Mouse (Mus musculus): ENCODE data around the gene Nxnl2. TPM values are rescaled to one million over a fixed set of nuclear protein-coding genes. Genes with fewer than 3 reads are reported as not detected.

Nxnl2 gene
- polyA plus RNA-seq, 1 experiment from 2014 or later: 0.19 TPM

DNA sequence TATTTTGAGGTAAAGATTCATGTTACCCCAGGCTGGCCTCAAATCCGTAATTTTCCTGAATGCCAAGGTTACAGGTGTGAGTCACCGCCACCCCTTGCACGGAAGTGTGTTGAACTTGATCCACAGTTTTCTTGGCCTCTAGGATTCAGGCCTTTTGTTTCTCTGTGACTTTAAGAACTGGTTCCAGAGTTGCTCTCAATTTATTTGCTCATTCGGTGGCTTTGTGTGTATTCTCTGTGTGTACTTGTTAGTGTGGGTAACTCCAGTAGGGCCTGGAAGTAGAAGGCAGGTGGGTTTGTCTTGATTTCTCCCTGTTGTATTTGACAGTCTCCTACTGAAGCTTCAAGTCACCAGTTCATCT is 17.2 kb upstream of the Nxnl2 start:
- H3K36me3 ChIP-seq: peaks cover 41% of the 10 kb centered on the region
- no peaks in the 10 kb centered on the region for H3K27me3 ChIP-seq (replicated peaks)
- H3K27ac ChIP-seq: no peak overlapping the region
- no peak overlapping the region for H3K9ac ChIP-seq
- H3K4me1 ChIP-seq: no peaks in the 10 kb centered on the region
- H3K4me3 ChIP-seq: no peak overlapping the region
- 79% methylated on average over 4 of the region's 4 CpGs for WGBS (ENCODE audit: insufficient replicate concordance)
- no peaks in the 10 kb centered on the region for H3K9me3 ChIP-seq (replicated peaks)
- ATAC-seq: no peak
- H3K4me2 ChIP-seq: no peak overlapping the region

- peaks cover 34% of the 10 kb centered on the region for H3K36me3 ChIP-seq
- no peak for ATAC-seq
- H3K4me1 ChIP-seq: no peaks in the 10 kb centered on the region
- H3K9ac ChIP-seq: no peak overlapping the region
- no peaks in the 10 kb centered on the region for H3K9me3 ChIP-seq (replicated peaks)
- WGBS (ENCODE audit: insufficient replicate concordance): 81% methylated on average over 15 of the region's 15 CpGs
- H3K27me3 ChIP-seq (replicated peaks): no peaks in the 10 kb centered on the region
- H3K27ac ChIP-seq: no peak overlapping the region
- H3K4me3 ChIP-seq: no peak overlapping the region
- no peak overlapping the region for H3K4me2 ChIP-seq
Observed at GRCm38 (mm10) chr13:51155178-51156013, 15.4 kb upstream of the Nxnl2 start.

- Histone ChIP-seq H3K4me3 (no peak overlapping the region), H3K4me1 (no peaks in the 10 kb centered on the region), H3K4me2 (no peak overlapping the region), H3K27me3 (replicated peaks) (no peaks in the 10 kb centered on the region), H3K9me3 (replicated peaks) (no peaks in the 10 kb centered on the region), H3K27ac (no peak overlapping the region), H3K36me3 (peaks cover 32% of the 10 kb centered on the region), H3K9ac (no peak overlapping the region)
- ATAC-seq: no peak
- 91% methylated on average over 6 of the region's 6 CpGs for WGBS (ENCODE audit: insufficient replicate concordance)
Observed at GRCm38 (mm10) chr13:51156014-51156386, 14.8 kb upstream of the Nxnl2 start.

GRCm38 (mm10) chr13:51157291-51157690 is 13.5 kb upstream of the Nxnl2 start:
- Histone ChIP-seq H3K4me1 (no peaks in the 10 kb centered on the region), H3K9me3 (replicated peaks) (no peaks in the 10 kb centered on the region), H3K4me2 (no peak overlapping the region), H3K9ac (no peak overlapping the region), H3K27ac (no peak overlapping the region), H3K4me3 (no peak overlapping the region), H3K36me3 (peaks cover 32% of the 10 kb centered on the region), H3K27me3 (replicated peaks) (no peaks in the 10 kb centered on the region)
- WGBS (ENCODE audit: insufficient replicate concordance): 48% methylated on average over 3 of the region's 3 CpGs
- ATAC-seq: no peak

DNA sequence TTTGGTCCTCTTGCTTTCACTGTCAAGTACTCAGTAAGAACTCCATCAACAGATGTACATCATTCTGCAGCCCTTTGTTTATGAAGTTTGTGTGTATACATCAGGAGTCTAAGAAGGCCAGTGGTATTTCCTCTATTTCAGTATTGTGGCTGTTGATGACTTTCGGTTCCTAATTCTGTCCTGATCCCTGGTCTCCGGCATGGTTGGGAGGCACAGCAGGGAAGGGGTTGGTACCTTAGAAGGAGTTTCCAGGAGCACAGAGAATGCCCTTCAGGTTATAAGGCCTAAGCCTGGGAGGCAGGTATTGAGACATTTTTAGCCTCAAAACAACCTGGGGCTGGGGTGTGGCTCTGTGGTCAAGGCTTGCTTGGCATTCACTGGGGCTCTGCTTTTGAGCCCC is 9.2 kb upstream of the Nxnl2 start:
- no peak overlapping the region for H3K4me2 ChIP-seq
- peaks cover 10% of the 10 kb centered on the region; the same call in 1 of the 2 replicates for H3K36me3 ChIP-seq
- H3K9ac ChIP-seq: no peak overlapping the region
- H3K4me1 ChIP-seq: no peaks in the 10 kb centered on the region
- H3K27ac ChIP-seq: no peak overlapping the region
- no peak for ATAC-seq
- H3K4me3 ChIP-seq: no peak overlapping the region
- H3K27me3 ChIP-seq (replicated peaks): no peaks in the 10 kb centered on the region
- 78% methylated on average over 2 of the region's 2 CpGs for WGBS (ENCODE audit: insufficient replicate concordance)
- H3K9me3 ChIP-seq (replicated peaks): no peaks in the 10 kb centered on the region; the same call in 1 of the 2 replicates

GRCm38 (mm10) chr13:51162246-51162645 is 8.6 kb upstream of the Nxnl2 start:
- peaks cover 3% of the 10 kb centered on the region; the same call in 1 of the 2 replicates for H3K27me3 ChIP-seq (replicated peaks)
- peaks cover 8% of the 10 kb centered on the region; the same call in 1 of the 2 replicates for H3K36me3 ChIP-seq
- no peak overlapping the region for H3K4me2 ChIP-seq
- H3K4me3 ChIP-seq: no peak overlapping the region
- no peak for ATAC-seq
- H3K27ac ChIP-seq: no peak overlapping the region
- 63% methylated on average over 6 of the region's 6 CpGs for WGBS (ENCODE audit: insufficient replicate concordance)
- no peaks in the 10 kb centered on the region; the same call in 1 of the 2 replicates for H3K9me3 ChIP-seq (replicated peaks)
- no peak overlapping the region for H3K9ac ChIP-seq
- no peaks in the 10 kb centered on the region for H3K4me1 ChIP-seq

GRCm38 (mm10) chr13:51166711-51167110 is 4.1 kb upstream of the Nxnl2 start:
- H3K9ac ChIP-seq: no peak overlapping the region
- H3K4me1 ChIP-seq: peaks cover 16% of the 10 kb centered on the region
- no peak overlapping the region for H3K27ac ChIP-seq
- no peak overlapping the region for H3K4me3 ChIP-seq
- no peak overlapping the region for H3K4me2 ChIP-seq
- H3K27me3 ChIP-seq (replicated peaks): peaks cover 29% of the 10 kb centered on the region
- WGBS (ENCODE audit: insufficient replicate concordance): 51% methylated on average over 11 of the region's 11 CpGs
- no peak for ATAC-seq
- H3K9me3 ChIP-seq (replicated peaks): no peaks in the 10 kb centered on the region; the same call in 1 of the 2 replicates
- H3K36me3 ChIP-seq: no peaks in the 10 kb centered on the region

- Histone ChIP-seq H3K36me3 (no peaks in the 10 kb centered on the region), H3K4me2 (peak overlapping the region; percentile 79), H3K9me3 (replicated peaks) (no peaks in the 10 kb centered on the region), H3K27ac (no peak overlapping the region), H3K4me3 (peak overlapping the region; percentile 45), H3K27me3 (replicated peaks) (peaks cover 47% of the 10 kb centered on the region), H3K9ac (no peak overlapping the region), H3K4me1 (peaks cover 16% of the 10 kb centered on the region)
- ATAC-seq: no peak
- WGBS (ENCODE audit: insufficient replicate concordance): 16% methylated on average over 11 of the region's 11 CpGs
Observed at GRCm38 (mm10) chr13:51170215-51170614, 607 bp upstream of the Nxnl2 start.

- WGBS (ENCODE audit: insufficient replicate concordance): 90% methylated on average over 7 of the region's 7 CpGs
- H3K4me2 ChIP-seq: no peak overlapping the region
- peaks cover 44% of the 10 kb centered on the region for H3K27me3 ChIP-seq (replicated peaks)
- ATAC-seq: no peak
- no peaks in the 10 kb centered on the region for H3K36me3 ChIP-seq
- H3K9me3 ChIP-seq (replicated peaks): no peaks in the 10 kb centered on the region
- H3K9ac ChIP-seq: no peak overlapping the region
- H3K4me3 ChIP-seq: no peak overlapping the region
- peaks cover 16% of the 10 kb centered on the region for H3K4me1 ChIP-seq
- H3K27ac ChIP-seq: no peak overlapping the region
Observed at GRCm38 (mm10) chr13:51172601-51173000, 1.8 kb downstream of the Nxnl2 start.

DNA sequence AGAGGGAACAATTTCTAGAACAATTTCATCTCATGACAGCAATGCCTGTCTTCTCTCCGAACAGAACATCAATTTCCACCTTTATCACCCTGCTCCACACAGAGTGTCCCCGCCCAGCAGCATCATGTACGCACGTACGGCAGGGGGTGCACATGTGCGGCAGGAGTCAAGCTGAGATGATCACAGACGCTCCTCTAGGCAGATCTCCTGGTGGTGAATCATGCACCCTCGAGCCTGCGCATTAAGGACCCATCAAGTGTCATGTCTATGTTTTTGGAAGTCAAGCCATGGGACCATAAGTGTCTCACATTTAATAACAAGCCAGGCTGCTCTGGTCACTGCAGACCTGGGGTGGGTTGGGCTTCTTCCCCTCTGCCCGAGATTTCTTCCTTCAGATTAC is 8.1 kb downstream of the Nxnl2 start:
- Histone ChIP-seq H3K4me2 (no peak overlapping the region), H3K9ac (no peak overlapping the region), H3K4me1 (no peaks in the 10 kb centered on the region), H3K9me3 (replicated peaks) (no peaks in the 10 kb centered on the region), H3K4me3 (no peak overlapping the region), H3K36me3 (no peaks in the 10 kb centered on the region), H3K27me3 (replicated peaks) (no peaks in the 10 kb centered on the region), H3K27ac (no peak overlapping the region)
- 66% methylated on average over 10 of the region's 10 CpGs for WGBS (ENCODE audit: insufficient replicate concordance)
- ATAC-seq: no peak

- Histone ChIP-seq H3K4me3 (no peak overlapping the region), H3K27me3 (replicated peaks) (no peaks in the 10 kb centered on the region), H3K27ac (no peak overlapping the region), H3K36me3 (no peaks in the 10 kb centered on the region), H3K9me3 (replicated peaks) (no peaks in the 10 kb centered on the region), H3K9ac (no peak overlapping the region), H3K4me1 (no peaks in the 10 kb centered on the region), H3K4me2 (no peak overlapping the region)
- WGBS (ENCODE audit: insufficient replicate concordance): 38% methylated on average over 3 of the region's 3 CpGs
- ATAC-seq: no peak
Observed at GRCm38 (mm10) chr13:51179362-51179761, 8.5 kb downstream of the Nxnl2 start.

- H3K4me3 ChIP-seq: no peak overlapping the region
- ATAC-seq: no peak
- no peaks in the 10 kb centered on the region for H3K4me1 ChIP-seq
- no peaks in the 10 kb centered on the region for H3K9me3 ChIP-seq (replicated peaks)
- no peak overlapping the region for H3K4me2 ChIP-seq
- 64% methylated on average over 7 of the region's 7 CpGs for WGBS (ENCODE audit: insufficient replicate concordance)
- no peaks in the 10 kb centered on the region for H3K36me3 ChIP-seq
- H3K27me3 ChIP-seq (replicated peaks): no peaks in the 10 kb centered on the region
- no peak overlapping the region for H3K27ac ChIP-seq
- no peak overlapping the region for H3K9ac ChIP-seq
Observed at GRCm38 (mm10) chr13:51182236-51182635, 11.4 kb downstream of the Nxnl2 start.

DNA sequence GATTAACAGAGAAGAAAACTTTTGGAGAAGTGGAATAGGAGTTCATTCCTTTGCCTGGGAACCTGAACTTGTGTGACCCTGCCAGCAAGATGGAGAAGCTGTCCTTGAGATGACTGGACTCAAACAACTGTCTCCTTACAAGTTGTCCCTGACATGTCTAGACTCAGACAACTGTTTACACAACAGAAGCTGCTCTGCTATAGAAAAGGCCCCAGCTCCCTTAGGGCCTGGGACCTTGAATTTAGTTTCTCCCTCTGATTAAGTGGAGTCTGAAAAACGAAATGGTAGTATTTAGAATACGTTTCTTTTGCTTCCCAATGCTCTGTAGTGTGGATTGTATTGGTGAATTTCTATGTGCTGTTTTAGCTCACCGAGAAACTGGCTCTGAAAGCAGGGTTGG is 14.1 kb downstream of the Nxnl2 start:
- H3K27ac ChIP-seq: no peak overlapping the region
- no peaks in the 10 kb centered on the region for H3K27me3 ChIP-seq (replicated peaks)
- H3K4me3 ChIP-seq: no peak overlapping the region
- H3K4me1 ChIP-seq: no peaks in the 10 kb centered on the region
- 65% methylated on average over 3 of the region's 3 CpGs for WGBS (ENCODE audit: insufficient replicate concordance)
- no peak overlapping the region for H3K4me2 ChIP-seq
- ATAC-seq: no peak
- no peaks in the 10 kb centered on the region for H3K9me3 ChIP-seq (replicated peaks)
- no peaks in the 10 kb centered on the region for H3K36me3 ChIP-seq
- no peak overlapping the region for H3K9ac ChIP-seq
